Mouse (Mus musculus): ENCODE measurements around the gene Zfp874a.
"Not testable (repeated sequence)": the region's sequence is repeated elsewhere in the genome, so short reads cannot be mapped to it uniquely, and the experiment has no call there.

- not testable (repeated sequence) for TF ChIP-seq CTCF, POLR2A (IDR thresholded peaks at IDR 0.05; ENCODE audit: insufficient read depth, low read depth, low read length)
Observed at GRCm38 (mm10) chr13:67375050-67375911, 76.1 kb downstream of the Zfp874a start, which contains the start of the genes Gm28041 and Zfp456.
